ENCODE assay signal across 9 mouse cellular contexts in genomic region chr13:38503137-38503849, GRCm38 (mm10). TPM values are rescaled to one million over a fixed set of nuclear protein-coding genes. Genes with fewer than 3 reads are reported as not detected.
DNase-seq lines count a peak whose midpoint lies in the region; ATAC-seq and TF ChIP-seq lines count a peak whose summit lies in the region.
"Had no signal": no experiment of that assay in that cellular context is flagged by ENCODE, and none has a peak within 500 bp of the region (broad histone marks: within the 10 kb centered on the region; RNA-seq: fewer than 3 reads in every experiment).

No protein-coding gene starts in this region.

- H3K4me3 ChIP-seq in stomach, postnatal 0 days (ENCODE audit: low read depth, low read length) = no peak overlapping the region
- H3K4me3 ChIP-seq: neural tube, embryonic 13.5 days had no signal

- no peak overlapping the region for H3K4me2 ChIP-seq in stomach, postnatal 0 days (replicated peaks; ENCODE audit: low read depth)
- H3K4me2 ChIP-seq: neural tube, embryonic 13.5 days had no signal

- H3K27ac ChIP-seq in stomach, postnatal 0 days (replicated peaks) = no peak overlapping the region
- H3K27ac ChIP-seq: kidney, postnatal 0 days; neural tube, embryonic 13.5 days had no signal

- no peaks in the 10 kb centered on the region for H3K27me3 ChIP-seq in stomach, postnatal 0 days (ENCODE audit: control insufficient read depth, insufficient read depth, low read length)
- H3K27me3 ChIP-seq: neural tube, embryonic 13.5 days had no signal

- peak; percentile 71 for DNase-seq in testis, postnatal 10 days (ENCODE audit: low spot score)
- DNase-seq in testis, postnatal 14 days (ENCODE audit: low spot score) = no peak
- DNase-seq in adrenal gland, adult 2 months = peak; percentile 86
- DNase-seq in kidney, postnatal 36 days = peak; percentile 15 to 34
- no peak for DNase-seq in stomach, postnatal 0 days (ENCODE audit: low spot score)
- DNase-seq in layer of hippocampus, postnatal 36 days = no peak
- no peak for DNase-seq in embryo, embryonic 10.5 days (ENCODE audit: low spot score)

- no peak for TF ChIP-seq CTCF in stomach, postnatal 0 days (IDR thresholded peaks at IDR 0.05; ENCODE audit: low read depth)

- TF ChIP-seq EP300 in stomach, postnatal 0 days (optimal IDR thresholded peaks at IDR 0.05) = no peak

- no peak overlapping the region for H3K9ac ChIP-seq in stomach, postnatal 0 days (ENCODE audit: low read length)
- H3K9ac ChIP-seq: neural tube, embryonic 13.5 days had no signal

- H3K36me3 ChIP-seq in stomach, postnatal 0 days (ENCODE audit: control insufficient read depth, insufficient read depth, low read length) = peaks cover 45% of the 10 kb centered on the region

- WGBS in stomach, postnatal 0 days = 81% methylated on average over 14 of the region's 14 CpGs

- no peaks in the 10 kb centered on the region for H3K9me3 ChIP-seq in stomach, postnatal 0 days (ENCODE audit: control insufficient read depth, low read length)
- H3K9me3 ChIP-seq: neural tube, embryonic 13.5 days had no signal

- H3K4me1 ChIP-seq in stomach, postnatal 0 days (replicated peaks; ENCODE audit: control insufficient read depth, insufficient read depth) = no peaks in the 10 kb centered on the region
- H3K4me1 ChIP-seq: neural tube, embryonic 13.5 days had no signal

- peak; percentile 45; the same call in 1 of the 2 replicates for ATAC-seq in stomach, postnatal 0 days (ENCODE audit: low FRiP score, low TSS enrichment)

RNA-seq across cellular contexts. Expression of gene Txndc5, which starts 25.3 kb away (rescaled TPM):
- 100 to 1,000 TPM; 150 to 169 TPM for total RNA-seq in adrenal gland, adult 2 months (2021)
- polyA plus RNA-seq in adrenal gland, adult 2 months (2012; rRNA removed) = 299 and 338 TPM in 2 replicates
- polyA plus RNA-seq in stomach, postnatal 0 days (2015; fragmentation: Nextera tagmentation; extraction: Ambion mirVana) = 181 and 183 TPM in 2 replicates
- total RNA-seq in layer of hippocampus, postnatal 36 days (2021) = 10 to 100 TPM; 42.9 to 44.3 TPM

Comparison
In these comparisons a context has a peak if more than half of its experiments do, and no peak if none do; other contexts are left out.
1. DNase-seq: peak in testis, postnatal 10 days (single experiment), adrenal gland, adult 2 months (single experiment) and kidney, postnatal 36 days (2 of 2); none in testis, postnatal 14 days (single experiment), stomach, postnatal 0 days (single experiment), layer of hippocampus, postnatal 36 days (0 of 2) and embryo, embryonic 10.5 days (single experiment).